Mouse (Mus musculus) cerebellum, adult 18-20 months (tissue): Measurements from ENCODE around the gene Ltf.

Source experiments
- DNase-seq, 2 experiments: peaks; one replicate each; pipeline ENCODE4 v3.0.0; 2021

The Ltf gene

GRCm38 (mm10) chr9:111019022-111019421 is at the start of gene Ltf:
Ltf (plus strand) TSS chr9:111019271.
- no peak for DNase-seq

- no peak for DNase-seq
These were observed 39.7 kb upstream of the Ltf start for GRCm38 (mm10) chr9:110979411-110979810.

GRCm38 (mm10) chr9:110982351-110982750 is 36.7 kb upstream of the Ltf start:
- DNase-seq, result no peak

DNA sequence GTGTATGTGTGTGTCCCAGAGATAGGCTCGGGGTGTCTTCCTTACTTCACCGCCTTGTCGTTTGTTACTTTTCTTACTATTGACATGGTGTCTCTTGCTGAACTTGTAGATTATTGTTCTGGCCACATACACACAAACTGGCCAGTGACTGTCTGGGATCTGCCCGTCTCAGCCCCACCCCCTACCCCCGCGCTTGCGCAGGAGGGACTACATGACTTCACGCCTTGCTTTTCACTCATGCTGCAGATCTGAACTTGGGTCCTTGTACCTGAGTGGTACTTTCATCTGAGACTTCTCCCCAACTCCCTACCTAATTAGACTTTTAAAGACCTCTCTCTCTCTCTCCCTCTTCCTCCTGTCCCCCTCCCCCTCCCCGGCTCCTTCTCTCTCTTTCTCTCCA is 35.0 kb upstream of the Ltf start:
- no peak for DNase-seq

DNA sequence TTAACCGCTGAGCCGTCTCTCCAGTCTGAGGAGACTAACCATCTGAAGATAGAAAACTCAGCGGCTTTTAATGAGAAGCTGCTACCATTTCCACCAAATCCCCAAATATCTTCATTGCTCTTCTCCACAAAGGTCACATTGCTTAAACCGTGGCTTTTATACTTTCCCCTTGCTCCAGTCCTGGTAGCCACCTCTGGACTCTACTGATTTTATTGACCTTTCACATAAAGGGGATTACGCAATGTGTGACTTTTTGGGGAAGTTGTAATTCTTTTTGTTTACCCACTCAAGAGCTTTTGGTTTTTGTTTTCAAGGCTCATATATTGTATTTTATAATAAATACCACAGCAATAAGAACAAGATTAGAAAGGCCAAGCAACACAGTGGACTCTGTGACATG is 33.5 kb upstream of the Ltf start:
- no peak for DNase-seq

DNA sequence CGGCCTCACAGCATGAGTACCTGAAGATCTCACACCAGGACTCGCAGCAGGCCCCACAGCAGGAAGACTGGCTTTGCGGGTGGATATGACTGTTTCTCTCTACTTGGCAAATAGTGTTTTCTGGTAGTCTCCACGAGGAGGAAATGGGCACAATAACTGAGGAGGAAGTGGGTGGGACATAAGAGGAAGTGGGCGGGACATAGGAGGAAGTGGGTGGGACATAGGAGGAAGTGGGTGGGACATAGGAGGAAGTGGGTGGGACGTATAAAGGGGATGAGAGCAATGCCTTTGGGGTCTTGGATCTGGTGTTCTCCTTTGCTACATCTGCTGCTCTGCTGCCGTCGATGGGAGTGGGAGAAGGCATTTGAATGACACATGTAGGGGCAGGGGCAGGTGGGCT is 33.1 kb upstream of the Ltf start:
- DNase-seq, result no peak

DNA sequence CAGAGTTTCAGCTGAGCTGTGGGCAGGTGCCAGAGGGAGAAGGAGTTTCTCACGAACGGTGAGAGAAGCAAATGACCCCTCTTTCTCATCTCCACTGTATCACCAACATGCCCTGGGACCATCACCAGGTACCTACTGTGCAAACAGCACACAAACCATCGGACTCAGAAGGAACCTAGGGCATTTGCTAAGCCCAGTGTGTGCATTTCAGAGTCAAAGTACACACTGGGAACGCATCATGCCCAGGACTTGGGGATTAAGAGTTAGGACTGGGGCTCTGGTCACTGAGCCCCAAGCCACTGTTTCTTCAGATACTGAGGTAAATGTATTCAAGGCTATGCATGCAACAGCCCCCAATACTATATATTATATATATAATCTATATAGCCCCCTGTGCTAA is 31.7 kb upstream of the Ltf start:
- DNase-seq, result no peak

DNA sequence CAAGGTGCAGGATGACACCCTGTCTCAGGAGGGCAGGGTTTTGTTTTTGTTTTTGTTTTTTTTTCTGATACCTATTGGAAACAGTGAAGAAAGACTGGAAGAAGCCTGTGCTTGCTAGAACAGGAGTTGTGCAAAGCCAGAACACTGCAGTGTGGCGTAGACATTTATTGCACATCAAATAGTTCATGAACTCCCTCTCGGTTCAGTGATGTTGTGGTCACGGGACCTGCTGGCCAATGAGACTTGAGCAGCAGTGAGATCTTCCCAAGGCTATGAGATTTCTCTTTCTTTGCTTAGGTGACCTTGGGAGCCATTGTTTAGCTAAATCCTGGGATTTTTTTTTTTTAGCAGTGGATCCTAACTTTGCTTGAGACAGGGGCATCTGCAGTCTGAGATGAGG is 31.0 kb upstream of the Ltf start:
- no peak for DNase-seq

DNA sequence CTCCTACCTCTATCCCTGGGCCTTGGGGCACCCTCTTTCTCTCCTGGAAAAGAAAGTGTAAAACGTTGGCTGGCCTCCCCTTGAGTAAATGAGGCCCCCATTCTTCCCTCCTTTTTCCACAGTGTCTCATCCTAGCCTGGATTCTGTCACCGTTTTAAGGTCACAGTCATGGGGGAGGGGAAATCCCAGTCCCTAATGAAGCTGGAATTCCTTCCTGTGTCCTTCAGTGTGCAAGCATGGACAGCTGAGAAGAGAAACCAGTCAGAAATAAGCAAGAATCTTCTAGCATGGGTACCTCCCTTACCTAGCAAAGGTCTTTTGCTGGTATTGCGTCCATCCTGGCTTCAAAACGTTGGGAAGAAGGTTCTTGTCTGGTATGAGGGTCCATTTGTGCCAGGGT is 29.9 kb upstream of the Ltf start:
- no peak for DNase-seq

DNA sequence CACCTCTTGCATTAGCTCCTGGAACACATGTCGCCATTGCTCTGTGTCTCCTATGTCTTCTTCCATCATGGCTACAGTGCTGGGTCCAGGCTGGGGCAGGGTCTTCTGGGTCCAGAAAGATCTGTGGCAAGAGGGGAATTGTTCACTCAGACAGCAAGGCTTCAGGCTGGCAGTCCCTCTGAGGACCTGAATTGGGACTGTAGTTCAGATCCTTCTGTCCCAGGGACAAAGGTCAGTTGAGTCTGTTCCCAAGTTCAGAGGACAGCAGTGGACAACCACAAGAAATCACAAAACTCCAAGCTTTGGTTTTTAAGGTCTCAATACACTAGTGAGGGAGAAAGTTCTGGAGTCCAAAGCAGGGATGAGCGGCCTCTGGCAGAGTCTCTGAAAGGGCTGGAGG is 29.5 kb upstream of the Ltf start:
- DNase-seq, result no peak

- no peak for DNase-seq
These were observed 28.9 kb upstream of the Ltf start, which contains the start of gene Rtp3 for GRCm38 (mm10) chr9:110990204-110990603. Rtp3 (minus strand) TSS chr9:110990583.

GRCm38 (mm10) chr9:110993281-110993709 is 25.8 kb upstream of the Ltf start:
- DNase-seq, result no peak

DNA sequence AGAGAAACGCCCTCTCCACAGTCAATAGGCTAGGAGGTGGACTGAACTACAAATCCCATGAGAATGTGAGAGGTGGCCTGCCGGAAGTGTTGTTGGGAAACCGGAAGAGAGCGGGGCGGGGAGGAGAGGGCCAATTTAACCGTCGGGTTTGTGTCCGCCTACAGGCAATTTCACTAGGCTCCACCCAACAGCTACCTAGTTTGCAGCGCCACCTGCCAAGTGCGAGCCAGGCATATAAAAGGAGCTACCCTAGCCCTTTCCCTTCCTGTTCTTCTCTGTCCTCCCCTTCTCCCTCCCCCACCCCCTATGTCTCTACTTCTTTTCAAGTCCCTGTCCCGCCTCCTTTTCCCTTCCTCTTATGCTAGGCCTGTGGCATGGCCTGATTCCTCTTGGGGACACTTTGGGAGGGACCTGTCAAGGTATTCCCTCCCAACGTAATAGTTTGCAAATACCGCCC is 24.3 kb upstream of the Ltf start:
- peak; percentile 62 to 73 for DNase-seq

GRCm38 (mm10) chr9:110997245-110997644 is 21.8 kb upstream of the Ltf start:
- DNase-seq, result peak; percentile 56 to 58

GRCm38 (mm10) chr9:110999056-110999455 is 20.0 kb upstream of the Ltf start:
- no peak for DNase-seq

DNA sequence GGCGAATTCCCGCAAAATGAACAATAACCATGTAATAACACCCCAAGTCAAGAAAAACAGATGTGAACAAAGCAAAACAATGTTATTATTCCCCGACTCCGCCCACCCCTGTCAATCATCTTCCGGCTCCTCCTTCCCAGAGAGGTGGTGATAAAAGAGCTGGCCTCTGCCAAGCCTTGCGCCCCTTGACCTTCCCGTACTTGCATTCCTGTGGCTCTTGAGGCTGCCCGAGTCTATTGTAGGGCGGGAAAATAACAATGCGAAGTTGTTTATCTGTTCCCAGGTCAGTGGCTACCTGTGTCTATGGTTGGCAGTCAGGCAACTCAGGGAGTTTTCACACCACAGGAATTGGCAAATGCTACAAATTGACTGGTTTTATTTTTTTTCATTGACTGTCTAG is 19.2 kb upstream of the Ltf start:
- no peak for DNase-seq

GRCm38 (mm10) chr9:111001621-111002020 is 17.4 kb upstream of the Ltf start:
- DNase-seq, result no peak

GRCm38 (mm10) chr9:111003279-111003678 is 15.8 kb upstream of the Ltf start:
- DNase-seq, result no peak

DNA sequence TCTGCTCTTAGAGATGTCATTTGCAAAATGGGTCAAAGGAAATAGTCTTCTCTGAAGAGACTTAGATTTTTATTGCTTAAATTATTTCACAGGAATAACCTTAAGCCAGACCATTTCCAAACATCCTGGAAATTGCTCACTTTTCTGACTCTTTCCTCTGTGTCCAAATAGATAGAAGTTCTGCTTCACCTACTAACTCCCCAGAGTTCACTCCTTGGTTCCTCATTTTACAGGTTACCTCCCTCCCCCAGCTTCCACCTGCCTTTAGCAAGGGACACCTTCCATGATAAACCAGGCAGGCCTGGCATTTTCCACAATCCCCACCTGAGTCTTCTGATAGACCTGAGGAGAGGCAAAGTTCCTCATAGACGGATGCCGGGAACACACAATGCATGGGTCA is 12.5 kb upstream of the Ltf start:
- no peak for DNase-seq

- DNase-seq, result no peak
These were observed 9.3 kb upstream of the Ltf start for GRCm38 (mm10) chr9:111009763-111010162.

DNA sequence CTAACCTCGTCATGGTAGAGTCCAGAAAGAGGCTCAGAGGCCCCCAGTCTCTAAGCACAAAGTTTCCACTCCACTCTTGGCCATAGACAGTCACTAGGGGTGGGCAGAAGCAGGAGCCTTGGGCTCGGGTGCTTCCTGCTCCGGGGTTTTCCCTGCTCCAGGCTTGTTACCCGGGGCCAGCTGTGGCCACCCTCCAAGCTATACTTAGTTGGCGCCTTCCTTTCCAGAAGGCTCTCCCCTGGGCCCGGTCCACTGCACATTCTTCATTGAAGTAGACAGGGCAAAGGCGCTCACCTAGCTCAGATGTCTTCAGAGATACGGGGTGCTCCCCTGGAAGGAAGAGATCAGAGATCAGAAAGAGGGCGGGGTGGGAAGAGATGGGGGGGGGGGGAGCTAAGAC is 7.5 kb upstream of the Ltf start:
- no peak for DNase-seq

- DNase-seq, result no peak
These were observed 7.0 kb upstream of the Ltf start for GRCm38 (mm10) chr9:111012041-111012440.

- DNase-seq, result no peak
These were observed 3.4 kb upstream of the Ltf start for GRCm38 (mm10) chr9:111015658-111016057.

- DNase-seq, result no peak
These were observed 7.7 kb downstream of the Ltf start for GRCm38 (mm10) chr9:111026791-111027190.

DNA sequence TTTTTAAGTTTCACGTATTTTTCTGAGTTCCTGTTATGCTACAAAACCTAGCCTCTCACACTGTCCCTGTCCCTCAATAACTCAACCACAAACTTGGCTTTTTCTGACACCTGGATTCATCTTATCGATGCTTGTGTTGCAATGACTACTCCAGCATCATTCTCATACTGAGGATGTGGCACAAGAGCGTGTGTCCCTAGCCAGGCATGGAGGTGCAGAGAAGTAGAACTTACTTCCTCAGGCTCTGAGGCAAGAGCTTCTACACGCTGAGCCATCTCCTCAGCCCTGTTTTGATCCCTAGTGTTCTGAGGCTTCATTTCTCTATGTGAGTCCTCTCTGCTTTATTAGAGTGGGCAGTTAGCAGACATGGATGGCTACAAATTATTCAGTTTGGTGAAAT is 14.6 kb downstream of the Ltf start:
- DNase-seq, result no peak

DNA sequence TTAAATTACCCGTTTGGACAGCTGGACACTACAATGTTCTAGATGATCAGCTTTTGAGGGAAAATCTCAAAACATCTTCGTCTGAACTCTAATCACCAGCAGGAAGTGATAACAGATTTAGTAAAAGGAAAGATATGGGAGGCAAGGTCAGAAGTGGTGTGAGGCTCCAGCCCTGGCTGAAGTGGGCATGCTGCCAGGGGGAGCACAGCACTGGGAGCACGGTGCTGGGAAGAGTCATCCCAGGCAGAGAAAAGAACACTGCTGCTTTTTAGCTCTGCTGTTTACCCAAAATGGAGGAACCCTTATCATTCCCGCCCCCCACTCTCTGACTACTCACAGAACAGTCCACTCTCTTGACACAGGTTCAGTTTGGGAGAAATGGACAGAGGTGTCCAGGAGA is 20.9 kb downstream of the Ltf start:
- no peak for DNase-seq
